Mouse (Mus musculus) midbrain, embryonic 14.5 days (tissue): ENCODE data around the gene Tbx6. TPM values are rescaled to one million over a fixed set of nuclear protein-coding genes. Genes with fewer than 3 reads are reported as not detected.

ENCODE experiments used
- ATAC-seq: fragments of 200-750 bp; cut with Nextera tagmentation; 2 replicates; pipeline ENCODE4 v1.8.0; 2017; ENCODE audit warnings: moderate number of reproducible peaks, moderate library complexity; ENCODE audit not compliant: low FRiP score, low TSS enrichment
- DNase-seq: peaks from one replicate; pipeline ENCODE4 v3.0.0-alpha.2; 2015
- H3K27ac ChIP-seq: fragments of 300-500 bp; sonication (generic); replicated peaks from 2 replicates; pipeline ENCODE4 v1.5.1; 2014; ENCODE audit warnings: mild to moderate bottlenecking, low read depth, low read length, moderate library complexity
- H3K27me3 ChIP-seq: fragments of 300-500 bp; sonication (generic); 2 replicates; pipeline ENCODE4 v1.6.1; 2014; ENCODE audit warnings: low read length, control low read depth, mixed read lengths; ENCODE audit not compliant: control insufficient read depth, insufficient read depth
- H3K36me3 ChIP-seq: fragments of 300-500 bp; sonication (generic); 2 replicates; pipeline ENCODE4 v1.6.1; 2014; ENCODE audit warnings: low read length, control low read depth; ENCODE audit not compliant: control insufficient read depth, insufficient read depth
- H3K4me1 ChIP-seq: fragments of 300-500 bp; sonication (generic); 2 replicates; pipeline ENCODE4 v1.6.1; 2014; ENCODE audit warnings: mild to moderate bottlenecking, antibody characterized with exemption, low read length, control low read depth; ENCODE audit not compliant: control insufficient read depth, insufficient read depth
- H3K4me2 ChIP-seq: fragments of 300-500 bp; sonication (generic); 2 replicates; pipeline ENCODE4 v1.6.1; 2014; ENCODE audit warnings: mild to moderate bottlenecking, low read length, moderate library complexity
- H3K4me3 ChIP-seq: fragments of 300-500 bp; sonication (generic); replicated peaks from 2 replicates; pipeline ENCODE4 v1.5.1; 2014; ENCODE audit warnings: low read depth, low read length
- H3K9ac ChIP-seq: fragments of 300-500 bp; sonication (generic); replicated peaks from 2 replicates; pipeline ENCODE4 v1.6.1; 2014; ENCODE audit warnings: mild to moderate bottlenecking, low read length, moderate library complexity
- H3K9me3 ChIP-seq: fragments of 300-500 bp; sonication (generic); 2 replicates; pipeline ENCODE4 v1.6.1; 2016; ENCODE audit warnings: low read length, control low read depth, mixed read lengths; ENCODE audit not compliant: control insufficient read depth
- WGBS: fragments of 180-500 bp; shearing (Covaris S2); extraction: QIAGEN DNeasy Blood & Tissue Kit; methylation state at CpG from one replicate; pipeline ENCODE4 v1.1.7; 2014; 5-methylcytosine and 5-hydroxymethylcytosine counted together
- polyA plus RNA-seq: library from polyadenylated mRNA; unstranded; fragments of >200 nt; fragmentation: Nextera tagmentation; extraction: Ambion mirVana; gene quantifications from 2 replicates; pipeline ENCODE4 v1.2.1, GENCODE M21; 2014

Gene Tbx6
- polyA plus RNA-seq, 1 experiment from 2014 or later = 0.22 TPM

GRCm38 (mm10) chr7:126794271-126794605, 13.0 kb downstream of the Tbx6 start:
- 81% methylated on average over 4 of the region's 4 CpGs for WGBS
- Histone ChIP-seq H3K4me3 (no peak overlapping the region), H3K27me3 (no peaks in the 10 kb centered on the region), H3K27ac (no peak overlapping the region), H3K9me3 (no peaks in the 10 kb centered on the region), H3K36me3 (peaks cover 43% of the 10 kb centered on the region), H3K9ac (no peak overlapping the region), H3K4me2 (no peak overlapping the region), H3K4me1 (peaks cover 31% of the 10 kb centered on the region)
- DNase-seq (no peak), ATAC-seq (no peak)

DNA sequence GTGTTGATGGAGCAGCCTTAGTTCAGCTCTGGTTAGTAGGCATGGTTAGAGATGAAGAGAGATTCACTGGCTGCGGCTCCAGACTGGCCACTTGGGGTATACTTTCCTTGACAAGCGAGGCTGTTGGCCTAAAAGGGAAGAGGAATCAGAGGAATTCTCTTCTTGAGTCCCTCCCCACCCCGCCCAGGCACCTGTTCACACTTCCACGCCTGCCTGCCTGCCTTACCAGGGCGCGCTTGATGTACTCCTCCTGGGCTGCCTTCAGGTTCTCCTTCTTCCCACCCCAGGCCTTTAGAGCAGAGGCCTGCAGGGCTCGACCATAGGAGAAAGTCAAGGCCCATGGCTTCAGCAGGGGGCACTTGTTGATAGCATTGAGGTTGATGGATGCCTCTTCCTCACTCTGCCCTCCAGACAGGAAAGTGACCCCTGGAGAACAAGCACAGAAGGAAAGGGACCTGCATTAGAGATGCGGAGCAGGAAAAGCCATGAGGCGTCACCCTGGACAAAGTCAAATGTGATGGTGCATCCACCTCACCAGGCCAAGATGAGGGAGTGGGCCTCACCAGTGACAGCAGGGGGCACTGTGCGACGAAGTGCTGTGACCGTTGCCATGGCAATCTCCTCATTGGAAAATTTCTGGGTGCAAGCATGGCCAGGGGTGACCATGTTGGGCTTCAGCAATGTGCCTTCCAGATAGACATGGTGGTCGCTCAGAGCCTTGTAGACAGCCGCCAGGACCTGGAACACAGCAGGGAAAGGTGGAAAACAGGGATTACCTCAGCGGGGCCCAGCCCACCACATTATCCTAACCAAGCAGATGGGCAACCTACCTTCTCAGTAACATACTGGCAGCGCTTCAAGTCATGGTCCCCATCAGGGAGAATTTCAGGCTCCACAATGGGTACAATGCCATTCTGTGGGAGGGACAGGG, 14.4 kb downstream of the Tbx6 start:
- Histone ChIP-seq H3K27ac (no peak overlapping the region), H3K36me3 (peaks cover 34% of the 10 kb centered on the region), H3K9me3 (no peaks in the 10 kb centered on the region), H3K4me2 (no peak overlapping the region), H3K4me3 (no peak overlapping the region), H3K27me3 (no peaks in the 10 kb centered on the region), H3K4me1 (peaks cover 38% of the 10 kb centered on the region), H3K9ac (peak overlapping the region; percentile 26; the same call in 1 of the 2 replicates)
- DNase-seq (no peak), ATAC-seq (no peak)
- 81% methylated on average over 16 of the region's 16 CpGs for WGBS

DNA sequence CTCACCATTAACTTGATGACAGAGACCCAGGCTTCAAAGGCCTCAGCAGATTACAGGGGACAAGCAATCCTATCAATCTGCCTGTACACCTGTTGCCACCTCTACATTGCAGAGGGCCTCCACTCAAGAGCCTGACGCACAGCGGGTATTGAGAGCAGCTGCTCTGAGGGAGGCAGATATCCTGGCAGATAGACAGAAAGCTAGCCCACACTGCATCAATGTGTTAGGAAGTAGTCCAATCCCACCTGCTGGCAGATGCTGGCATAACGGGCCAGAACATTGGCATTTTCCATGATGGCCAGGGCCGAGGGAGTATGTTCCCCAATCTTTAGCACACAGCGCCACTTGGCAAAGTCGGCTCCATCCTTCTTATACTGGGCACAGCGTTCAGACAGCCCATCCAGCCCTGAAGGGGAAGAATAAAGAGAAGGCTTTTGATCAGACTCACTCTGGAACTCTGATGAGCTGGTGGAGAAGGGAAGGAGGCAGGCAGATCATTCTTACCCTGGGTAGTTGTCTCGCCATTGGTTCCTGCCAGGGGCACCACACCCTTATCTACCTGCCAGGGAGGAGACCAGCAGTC, 15.2 kb downstream of the Tbx6 start:
- DNase-seq (peak; percentile 36), ATAC-seq (no peak)
- no peaks in the 10 kb centered on the region for H3K9me3 ChIP-seq
- no peak overlapping the region for H3K27ac ChIP-seq
- H3K4me2 ChIP-seq = peak overlapping the region; percentile 84; the same call in 1 of the 2 replicates
- 79% methylated on average over 8 of the region's 8 CpGs for WGBS
- peaks cover 31% of the 10 kb centered on the region for H3K4me1 ChIP-seq
- 0 out of 2 replicates have a peak overlapping the region, but pooled peaks have one; percentile 79 for H3K4me3 ChIP-seq
- H3K27me3 ChIP-seq = no peaks in the 10 kb centered on the region
- peaks cover 31% of the 10 kb centered on the region for H3K36me3 ChIP-seq
- peak overlapping the region; percentile 26; the same call in 1 of the 2 replicates for H3K9ac ChIP-seq

GRCm38 (mm10) chr7:126797411-126798126, 16.3 kb downstream of the Tbx6 start, which contains the start of gene Fam57b:
Gene Fam57b, plus strand, starts transcription at chr7:126797668.
- H3K36me3 ChIP-seq = peaks cover 31% of the 10 kb centered on the region
- H3K9me3 ChIP-seq = no peaks in the 10 kb centered on the region
- H3K4me1 ChIP-seq = peaks cover 31% of the 10 kb centered on the region
- DNase-seq (peak; percentile 20), ATAC-seq (no peak)
- peak within 1 kb of the TSS; percentile 79 for H3K4me3 ChIP-seq
- H3K9ac ChIP-seq = peak within 1 kb of the TSS; percentile 80
- WGBS = 21% methylated on average over 21 of the region's 21 CpGs
- H3K27me3 ChIP-seq = no peaks in the 10 kb centered on the region
- peak within 1 kb of the TSS; percentile 84 for H3K4me2 ChIP-seq
- H3K27ac ChIP-seq = peak within 1 kb of the TSS; percentile 96

GRCm38 (mm10) chr7:126798127-126799049, 17.1 kb downstream of the Tbx6 start:
- WGBS = under 1% methylated on average over 40 of the region's 40 CpGs
- DNase-seq = peak; percentile 22

DNA sequence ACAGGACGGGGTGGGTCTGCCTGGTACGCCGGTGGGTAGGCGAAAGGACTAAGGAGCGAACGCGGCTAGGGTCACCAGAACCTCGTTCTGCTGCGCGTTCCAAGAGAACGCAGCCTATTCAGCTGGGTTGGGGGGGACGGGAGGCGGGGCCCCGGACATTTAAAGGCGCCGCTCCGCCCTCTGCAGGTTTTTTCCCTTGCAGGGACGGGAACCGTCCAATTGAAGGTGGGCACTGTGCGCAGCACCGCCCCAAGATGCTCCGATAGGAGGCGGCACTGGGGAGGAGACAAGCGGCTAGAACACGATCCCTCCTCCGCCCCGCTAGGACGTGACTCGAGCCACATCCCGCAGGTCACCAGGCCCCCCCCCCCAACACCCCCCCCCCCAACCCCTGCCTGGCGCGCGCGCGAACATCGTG, 17.8 kb downstream of the Tbx6 start:
- peak; percentile 97 for DNase-seq
- Histone ChIP-seq H3K9me3 (no peaks in the 10 kb centered on the region), H3K36me3 (peaks cover 29% of the 10 kb centered on the region), H3K27ac (peak overlapping the region; percentile 96), H3K4me3 (peak overlapping the region; percentile 79), H3K27me3 (no peaks in the 10 kb centered on the region), H3K4me2 (peak overlapping the region; percentile 84), H3K4me1 (peaks cover 24% of the 10 kb centered on the region), H3K9ac (peak overlapping the region; percentile 80)
- under 1% methylated on average over 30 of the region's 36 CpGs for WGBS
- peak; percentile 94 for ATAC-seq

More at GRCm38 (mm10) chr7:126798127-126799049, 17.1 kb downstream of the Tbx6 start:
- Histone ChIP-seq H3K4me1 (peaks cover 24% of the 10 kb centered on the region), H3K9ac (peak overlapping the region; percentile 80), H3K27ac (peak overlapping the region; percentile 96), H3K4me2 (peak overlapping the region; percentile 84), H3K27me3 (no peaks in the 10 kb centered on the region), H3K9me3 (no peaks in the 10 kb centered on the region), H3K36me3 (peaks cover 31% of the 10 kb centered on the region), H3K4me3 (peak overlapping the region; percentile 79)
- ATAC-seq = no peak

DNA sequence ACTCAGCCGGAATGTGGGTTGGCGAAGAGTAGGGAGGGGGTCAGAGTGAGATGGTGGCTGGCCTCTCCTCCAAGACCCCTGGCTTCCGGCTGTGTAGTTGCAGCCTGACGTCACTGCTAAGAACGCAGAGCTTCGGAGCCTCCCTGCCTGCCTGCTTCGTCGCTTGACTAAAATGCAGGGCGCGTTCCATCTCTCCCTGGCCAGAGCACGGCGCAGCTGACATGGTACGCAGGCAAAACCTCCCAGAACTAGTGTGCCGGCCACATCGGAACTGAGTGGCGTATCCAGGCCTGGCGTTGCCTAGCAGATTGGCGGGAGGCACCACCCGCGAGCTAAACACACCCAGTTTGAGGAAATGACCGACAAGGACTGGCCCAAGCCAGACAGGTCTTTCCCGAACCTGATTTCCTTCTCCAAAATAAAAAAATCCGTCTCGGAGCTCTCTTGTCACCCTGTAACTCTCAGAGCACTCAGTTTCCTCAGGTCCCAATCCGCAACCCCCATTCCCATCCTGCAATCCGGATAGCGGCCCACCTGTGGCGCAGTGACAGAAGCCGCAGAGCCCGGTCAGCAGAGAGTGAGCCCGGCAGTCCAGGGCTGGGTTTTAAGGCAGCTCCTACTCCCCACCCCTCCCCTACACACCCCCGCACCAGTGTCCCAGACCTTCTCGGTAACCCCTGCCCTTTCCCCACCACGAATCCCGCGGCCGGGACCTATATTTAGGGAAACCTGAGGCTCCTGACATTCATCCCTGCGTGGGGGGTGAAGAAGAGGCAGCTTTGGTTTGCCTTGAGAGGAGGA, 18.4 kb downstream of the Tbx6 start:
- Histone ChIP-seq H3K4me1 (peaks cover 24% of the 10 kb centered on the region), H3K9ac (peak overlapping the region; percentile 72), H3K27ac (peak overlapping the region; percentile 96), H3K9me3 (no peaks in the 10 kb centered on the region), H3K36me3 (peaks cover 24% of the 10 kb centered on the region), H3K4me3 (peak overlapping the region; percentile 79), H3K27me3 (no peaks in the 10 kb centered on the region), H3K4me2 (peak overlapping the region; percentile 84)
- ATAC-seq (peak; percentile 92), DNase-seq (peak; percentile 93)
- 1% methylated on average over 37 of the region's 38 CpGs for WGBS
